Mouse (Mus musculus): ENCODE results near the gene Cep57l1. TPM values are rescaled to one million over a fixed set of nuclear protein-coding genes. Genes with fewer than 3 reads are reported as not detected.

The Cep57l1 gene
- polyA plus RNA-seq (2017; shearing (Covaris generic)) = 23.6 TPM

DNA sequence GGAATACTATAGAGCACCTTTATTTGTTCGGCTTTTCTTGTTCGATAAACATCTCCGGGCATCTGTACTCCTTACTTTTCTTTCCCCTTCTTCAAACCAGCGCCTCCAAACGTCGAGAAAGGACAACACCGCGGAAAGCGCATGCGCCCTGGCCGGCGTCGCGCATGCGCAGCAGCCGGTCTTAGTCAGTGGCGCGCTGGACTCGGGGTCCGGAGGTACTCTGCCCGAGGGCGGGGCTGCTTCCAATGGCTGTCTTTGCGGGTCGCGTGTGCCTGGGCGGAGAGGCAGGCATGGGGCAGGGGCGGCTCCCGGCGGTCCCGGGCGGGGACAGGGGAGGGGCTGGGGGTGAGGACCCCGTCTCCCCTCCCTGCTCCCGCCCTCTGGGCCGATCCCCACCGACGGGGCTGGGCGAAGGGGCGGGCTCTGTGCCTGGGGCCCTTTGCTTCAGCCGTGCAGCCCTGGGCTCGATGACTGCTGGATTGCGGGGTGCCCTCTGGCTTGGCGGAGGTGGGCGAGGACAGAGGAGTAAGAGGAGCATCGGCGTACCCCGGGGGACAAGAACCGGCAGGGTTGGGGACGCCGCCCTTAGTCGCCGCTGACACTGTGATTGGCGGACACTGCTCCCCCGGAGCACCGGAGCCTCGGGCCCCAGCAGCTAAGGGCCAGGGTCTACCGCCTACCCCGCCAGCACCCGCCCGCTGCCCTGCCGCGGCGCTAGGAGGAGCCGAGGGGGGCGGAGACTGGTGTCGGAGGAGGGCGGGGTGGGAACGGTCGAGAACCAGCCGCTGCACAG lies at the start of gene Cep57l1, which contains the start of gene Sesn1:
Gene Cep57l1, minus strand, starts transcription at position 101 of the 793 bp plus-strand sequence.
Gene Sesn1, plus strand, starts transcription at position 165 of the 793 bp plus-strand sequence.

GRCm38 (mm10) chr10:41716029-41716897 lies 93.4 kb downstream of the Cep57l1 start, which contains the start of gene Ccdc162:
Gene Ccdc162 (minus strand): TSS chr10:41716634.

Other genes with a start within 250 kb of the Cep57l1 start
- gene Ccdc162, start 93.2 kb downstream of the Cep57l1 start, polyA plus RNA-seq (2017; shearing (Covaris generic)) = 1.3 TPM
- 143 TPM for gene Sesn1, start 64 bp upstream of the Cep57l1 start, polyA plus RNA-seq (2017; shearing (Covaris generic))
- 0.38 TPM for gene Armc2, start 208.6 kb upstream of the Cep57l1 start, polyA plus RNA-seq (2017; shearing (Covaris generic))